Mouse (Mus musculus): ENCODE results near the gene Ccdc138.
A peak's percentile ranks its signal among the peaks of the same experiment; 100 is the strongest.

Ccdc138 gene

DNA sequence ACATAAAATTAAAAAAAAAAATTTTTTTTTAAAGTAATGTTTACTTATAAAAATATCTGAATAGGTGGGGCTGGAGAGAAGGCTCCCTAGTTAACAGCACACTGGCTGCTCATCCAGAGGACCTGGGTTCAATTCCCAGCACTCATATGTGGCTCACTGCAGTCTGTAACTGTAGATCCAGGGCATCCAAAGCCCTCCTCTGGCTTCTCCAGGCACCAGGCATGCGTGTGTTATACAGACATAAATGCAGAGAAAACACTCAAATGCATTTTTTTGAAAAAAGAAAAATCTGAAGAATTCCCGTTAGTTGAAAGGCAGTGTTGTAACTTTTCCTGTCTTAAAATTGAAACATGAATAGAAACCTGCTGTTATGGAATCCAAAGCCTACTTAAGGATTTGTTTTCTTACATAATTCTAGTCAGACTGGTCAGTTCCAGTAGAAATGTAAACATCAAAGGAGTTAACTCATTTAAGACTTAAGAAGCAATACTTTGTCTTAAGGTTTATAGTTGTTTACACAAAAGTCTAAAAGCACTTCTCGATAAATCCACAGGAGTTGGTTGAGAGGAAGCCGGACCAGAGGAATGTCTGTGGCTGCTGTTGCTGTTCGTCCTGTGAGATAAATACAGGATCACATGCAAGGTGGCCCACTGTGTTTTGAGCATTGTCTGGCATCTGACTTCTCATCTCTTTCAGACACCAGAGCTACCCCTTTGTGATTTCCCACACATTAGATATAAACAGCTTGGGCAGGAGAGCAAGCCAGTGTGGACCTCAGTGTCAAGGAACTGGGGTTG is 87.9 kb downstream of the Ccdc138 start:
- DNase-seq (ENCODE audit: low spot score in 2 of 2): no peak

GRCm38 (mm10) chr10:58594486-58594885 is 96.7 kb downstream of the Ccdc138 start:
- no peak for DNase-seq (ENCODE audit: low spot score in 2 of 2)

DNA sequence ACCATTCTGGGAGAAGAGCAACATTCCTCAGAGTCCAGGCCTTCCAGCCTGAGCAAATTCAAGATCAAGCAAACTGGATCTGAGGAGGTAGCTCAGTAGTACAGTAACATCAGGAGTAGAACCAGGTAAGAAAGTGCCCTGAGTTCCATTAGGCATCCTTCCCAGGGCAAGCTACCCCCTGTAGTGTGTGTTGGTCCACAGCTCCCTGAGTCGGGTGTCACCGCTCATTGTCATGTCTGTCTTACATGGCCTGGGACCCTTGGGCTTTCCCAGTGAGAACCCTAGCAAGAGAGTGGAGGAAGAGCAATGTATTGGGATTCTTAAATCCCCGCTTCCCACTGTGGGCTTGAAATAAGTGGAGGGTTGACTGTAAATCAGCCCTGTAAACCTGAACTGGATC is 97.4 kb downstream of the Ccdc138 start:
- DNase-seq (ENCODE audit: low spot score in 2 of 2): no peak

DNA sequence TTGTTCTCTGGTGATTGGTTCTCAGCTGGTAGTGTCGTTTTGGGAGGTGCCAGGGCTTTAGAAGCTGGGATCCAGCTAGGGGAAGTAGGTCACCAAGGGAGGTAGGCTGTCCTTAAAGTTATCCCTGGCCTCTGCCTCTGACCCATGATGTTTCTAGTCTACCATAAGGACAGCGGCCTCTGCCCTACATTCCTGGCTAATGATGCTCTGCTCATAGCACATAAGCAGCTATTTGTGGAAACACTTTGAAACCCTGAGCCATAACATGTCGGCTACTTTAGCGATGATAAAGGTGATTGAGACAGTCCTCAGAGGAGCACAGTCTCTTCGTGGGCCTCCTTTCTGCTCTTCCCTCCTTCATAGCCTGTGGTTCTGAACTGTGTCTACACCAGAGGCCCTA is 98.1 kb downstream of the Ccdc138 start:
- DNase-seq (ENCODE audit: low spot score in 2 of 2): no peak

- DNase-seq (ENCODE audit: low spot score in 2 of 2): no peak
Measured at GRCm38 (mm10) chr10:58600151-58600550, 102.4 kb downstream of the Ccdc138 start.

DNA sequence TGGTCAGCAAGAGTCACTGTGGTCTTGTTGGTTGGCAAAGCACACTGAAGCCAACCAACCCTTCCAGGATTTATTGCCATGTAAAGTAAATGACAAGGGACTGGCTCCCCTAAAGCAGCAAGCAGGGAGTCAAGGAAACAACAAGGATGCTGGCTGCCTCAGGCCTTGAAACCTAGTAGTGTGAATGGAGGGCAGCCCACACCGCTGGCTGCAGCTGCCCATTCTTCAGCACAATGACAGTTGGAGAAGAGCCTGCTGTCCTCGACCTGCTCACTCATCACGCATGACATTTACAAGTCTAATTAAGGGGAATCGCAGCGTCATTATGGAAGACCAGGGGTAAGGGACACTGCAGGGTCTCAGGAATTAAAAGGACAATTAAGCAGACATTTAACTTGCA is 103.2 kb downstream of the Ccdc138 start:
- no peak for DNase-seq (ENCODE audit: low spot score in 2 of 2)

DNA sequence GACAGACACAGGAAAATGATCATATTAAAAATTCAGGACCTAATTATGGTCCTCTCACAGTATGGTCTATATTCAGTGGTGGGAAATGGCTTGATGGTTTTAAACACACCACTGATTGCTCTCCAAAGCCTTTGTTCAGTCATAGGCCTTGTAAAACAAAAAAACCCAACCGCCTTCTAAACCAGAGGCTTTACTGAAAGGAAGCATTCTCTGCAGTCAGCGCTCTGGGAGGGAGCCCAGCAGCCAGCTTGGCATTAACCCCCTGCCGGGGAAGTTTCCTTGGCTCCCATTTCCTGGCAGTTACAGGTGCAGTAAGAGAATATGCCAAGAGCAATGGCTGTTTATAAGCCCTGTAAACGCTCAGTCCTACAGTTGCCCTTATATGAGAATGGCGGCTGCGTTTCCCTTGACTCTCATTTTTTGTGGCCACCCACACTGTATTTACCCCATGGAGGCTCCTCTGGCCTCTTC is 103.7 kb downstream of the Ccdc138 start:
- DNase-seq (ENCODE audit: low spot score in 2 of 2): peak in 1 of 2 experiments; percentile 36

GRCm38 (mm10) chr10:58601946-58602345 is 104.2 kb downstream of the Ccdc138 start:
- DNase-seq (ENCODE audit: low spot score in 2 of 2): no peak

- DNase-seq (ENCODE audit: low spot score in 2 of 2): no peak
Measured at GRCm38 (mm10) chr10:58604779-58605178, 107.0 kb downstream of the Ccdc138 start.

DNA sequence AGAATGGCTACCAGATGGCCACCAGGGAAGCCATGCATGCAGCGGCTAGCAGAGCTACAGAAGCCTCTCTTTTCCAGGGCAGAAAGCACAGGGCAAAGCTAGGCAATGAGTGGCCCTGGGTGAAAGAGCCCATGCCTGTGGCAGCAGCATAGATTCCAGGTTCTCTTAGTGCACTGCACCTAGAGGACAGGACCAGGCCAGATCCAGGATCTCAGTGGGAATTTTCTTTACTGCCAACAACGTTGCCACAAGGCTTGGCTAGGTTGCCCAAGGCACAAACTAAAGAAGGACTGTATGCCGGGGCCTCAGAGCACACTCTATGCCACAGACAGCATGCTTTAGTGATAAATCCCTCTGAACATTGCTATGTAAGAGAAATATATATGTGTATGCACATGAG is 108.6 kb downstream of the Ccdc138 start:
- no peak for DNase-seq (ENCODE audit: low spot score in 2 of 2)

DNA sequence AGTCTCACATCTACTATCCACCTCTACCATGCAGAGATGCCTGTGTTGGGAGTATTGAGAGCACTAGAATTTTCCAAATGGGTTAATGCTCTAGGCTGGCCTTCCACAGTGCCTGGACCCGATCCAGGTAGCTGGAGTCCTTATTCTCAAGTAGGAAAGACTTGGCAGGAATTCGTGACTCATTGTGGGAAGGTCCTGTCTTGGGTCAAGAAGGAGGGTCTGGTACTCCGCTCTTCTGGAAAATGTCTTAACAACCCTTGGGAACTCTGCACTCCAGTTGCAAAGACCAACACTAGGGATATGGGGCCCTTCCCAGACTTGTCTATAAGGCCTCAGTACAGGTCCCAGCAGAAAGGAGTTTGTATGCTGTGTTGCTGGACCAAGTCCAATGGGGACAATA is 111.1 kb downstream of the Ccdc138 start:
- DNase-seq (ENCODE audit: low spot score in 2 of 2): no peak

- no peak for DNase-seq (ENCODE audit: low spot score in 2 of 2)
Measured at GRCm38 (mm10) chr10:58610484-58611261, 112.9 kb downstream of the Ccdc138 start.

DNA sequence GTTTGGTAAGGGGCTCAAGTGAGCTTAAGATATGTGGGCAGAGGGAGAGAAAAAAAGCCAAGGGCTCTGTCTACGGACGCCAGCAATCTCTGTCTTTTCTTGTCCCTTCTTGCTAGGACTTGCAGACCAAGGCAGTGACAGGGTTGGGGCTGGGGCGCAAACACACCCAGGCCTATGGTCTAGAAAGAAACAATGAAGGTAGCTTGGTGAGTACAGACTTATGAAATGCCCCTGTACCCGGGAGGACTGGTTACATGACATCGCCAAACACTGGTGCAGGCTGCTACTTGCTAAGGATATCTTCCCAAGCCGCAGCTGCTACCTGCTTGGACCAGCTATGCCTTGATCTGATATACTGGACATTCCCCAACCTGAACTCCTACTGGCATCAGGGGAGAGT is 116.9 kb downstream of the Ccdc138 start:
- DNase-seq (ENCODE audit: low spot score in 2 of 2): no peak

DNA sequence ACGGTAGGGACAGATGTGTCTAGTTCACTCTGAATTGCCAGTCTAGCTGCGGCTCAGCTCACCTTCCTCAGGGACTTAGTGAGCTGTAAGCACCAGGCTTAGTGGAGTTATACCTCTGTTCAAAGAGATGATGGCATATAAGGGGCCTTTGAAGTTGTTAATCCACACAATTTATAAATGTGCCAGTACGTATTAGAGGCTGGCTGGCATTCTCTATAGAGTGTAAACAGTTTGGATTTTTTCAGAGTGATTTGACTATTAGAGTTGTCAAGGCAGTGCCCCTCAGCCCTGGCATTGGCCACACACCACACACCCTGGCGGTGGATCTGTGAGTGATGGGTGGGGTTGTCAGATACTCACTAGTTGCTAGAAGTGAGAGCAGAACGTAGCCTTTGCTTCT is 118.8 kb downstream of the Ccdc138 start:
- no peak for DNase-seq (ENCODE audit: low spot score in 2 of 2)

DNA sequence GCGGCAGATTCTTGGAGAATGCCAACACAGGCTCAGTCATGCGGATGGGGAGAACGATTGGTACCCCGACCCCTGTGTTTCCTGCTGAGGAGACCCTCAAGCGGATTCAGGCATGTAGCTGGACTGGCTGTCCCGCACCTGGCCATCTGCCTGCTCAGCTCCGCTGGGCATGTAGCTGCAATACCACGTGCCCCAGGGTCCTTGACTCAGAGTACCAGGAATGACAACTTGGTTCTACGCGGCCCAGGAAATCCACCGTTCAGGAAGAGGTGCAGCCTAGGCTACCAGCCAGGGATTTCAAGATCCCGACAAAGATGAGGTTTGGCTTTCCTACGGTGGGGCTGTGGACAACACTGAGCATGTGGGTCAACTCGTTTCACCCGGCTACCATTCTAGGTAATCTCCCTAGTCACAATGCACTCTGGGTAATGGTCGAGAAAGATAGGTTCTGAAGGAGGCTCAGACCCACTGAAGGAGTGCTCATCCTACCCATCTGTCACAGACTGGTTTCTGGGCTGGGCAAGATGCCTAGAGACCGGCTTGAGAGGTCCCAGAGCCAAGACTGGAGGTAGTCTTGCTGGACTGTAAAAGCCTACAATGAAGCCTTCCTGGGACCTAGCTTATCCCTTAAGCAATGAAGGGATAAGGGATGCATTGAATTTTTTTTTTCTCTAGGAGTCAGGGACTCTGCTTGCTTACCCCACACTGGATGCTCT is 120.9 kb downstream of the Ccdc138 start:
- no peak for DNase-seq (ENCODE audit: low spot score in 2 of 2)

GRCm38 (mm10) chr10:58619266-58619665 is 121.5 kb downstream of the Ccdc138 start:
- no peak for DNase-seq (ENCODE audit: low spot score in 2 of 2)

GRCm38 (mm10) chr10:58624848-58625711 is 127.3 kb downstream of the Ccdc138 start:
- DNase-seq (ENCODE audit: low spot score in 2 of 2): no peak
